8 mouse cellular contexts compared by ENCODE assay signal in the genomic region with DNA sequence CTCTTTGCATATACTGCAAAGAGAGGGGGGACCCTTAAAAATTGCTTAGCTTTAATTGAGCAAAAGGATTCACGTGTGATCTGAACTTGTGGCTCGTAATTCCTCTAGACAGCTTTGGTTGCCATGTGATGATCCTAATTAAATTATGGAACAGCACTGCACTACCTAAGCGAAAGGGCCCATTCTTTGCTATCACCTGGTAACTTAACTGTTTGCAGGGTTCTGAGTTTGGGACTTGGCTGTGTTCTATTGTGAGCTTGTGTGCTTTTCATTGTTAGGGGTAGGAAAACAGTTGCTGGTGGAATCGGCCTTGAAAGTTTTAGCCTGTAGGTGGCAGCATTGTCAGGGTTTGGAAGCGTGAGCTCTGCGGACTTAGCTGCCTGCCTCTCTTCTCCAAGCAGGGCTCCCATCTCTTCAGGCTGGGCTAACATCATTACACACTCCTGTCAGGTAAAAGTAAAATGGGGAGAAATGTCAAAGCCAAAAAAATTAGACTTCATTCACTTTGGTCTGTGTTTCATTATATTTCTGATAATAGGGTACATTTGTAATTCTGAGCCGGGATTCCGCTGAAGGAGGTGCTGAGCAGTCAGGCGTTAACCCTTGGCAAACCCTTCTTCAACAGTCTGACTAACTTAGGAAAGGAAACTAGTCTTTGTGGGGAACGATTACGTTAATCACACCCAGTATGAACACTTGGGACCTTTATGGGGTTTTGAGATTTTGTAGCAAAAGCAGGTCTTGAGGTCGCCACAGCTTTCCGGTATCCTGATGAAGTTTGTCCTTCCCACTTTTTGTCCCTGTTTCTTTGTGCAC.
DNase-seq lines count a peak whose midpoint lies in the region; ATAC-seq and TF ChIP-seq lines count a peak whose summit lies in the region.

No protein-coding gene starts in this region.

- DNase-seq in MEL (ENCODE audit: low read depth, low spot score), result peak; percentile 57
- DNase-seq in c-Kit-positive CD71-positive TER-119-negative erythroid progenitor cells, embryonic 14.5 days (ENCODE audit: low read depth), result peak; percentile 6
- DNase-seq in layer of hippocampus, adult 2 months (ENCODE audit: low spot score in 2 of 2), result peak; percentile 76 to 90
- DNase-seq in lung, postnatal 0 days (ENCODE audit: low spot score), result peak; percentile 74
- DNase-seq in retina, postnatal 7 days (ENCODE audit: low read depth, low spot score), result peak; percentile 74

- no peaks in the 10 kb centered on the region for H3K79me2 ChIP-seq in MEL (ENCODE audit: control insufficient read depth, insufficient read depth, low read length, poor library complexity)

- H3K9ac ChIP-seq in MEL (ENCODE audit: control insufficient read depth, low read depth, low read length, poor library complexity, severe bottlenecking), result no peak overlapping the region
- H3K9ac ChIP-seq in forebrain, embryonic 12.5 days, result no peak overlapping the region
- no peak overlapping the region for H3K9ac ChIP-seq in lung, postnatal 0 days (replicated peaks; ENCODE audit: low read depth)

- TF ChIP-seq RAD21 in MEL (IDR thresholded peaks at IDR 0.05; ENCODE audit: low read depth, low read length), result peak; percentile 90

- TF ChIP-seq POLR2A in MEL (IDR thresholded peaks at IDR 0.05; ENCODE audit: control insufficient read depth in 1 of 2, insufficient read depth in 1 of 2, low read depth in 1 of 2, low read length in 2 of 2, poor library complexity in 1 of 2), result no peak

- peak; percentile 88 for ATAC-seq in forebrain, embryonic 12.5 days (ENCODE audit: low FRiP score)
- peak; percentile 77 to 83 for ATAC-seq in hematopoietic stem cell, adult 5-6 weeks (replicated peaks in 1 of 2; ENCODE audit: insufficient read depth in 1 of 2, low FRiP score in 2 of 2, low TSS enrichment in 1 of 2, low read depth in 1 of 2, poor library complexity in 2 of 2, severe bottlenecking in 2 of 2)
- ATAC-seq in lung, postnatal 0 days, result peak; percentile 60
- ATAC-seq in erythroid progenitor cell, adult 5-6 weeks (replicated peaks; ENCODE audit: low FRiP score, poor library complexity, severe bottlenecking), result no peak

- 29% methylated on average over 13 of the region's 13 CpGs for WGBS in forebrain, embryonic 12.5 days
- 38% methylated on average over 13 of the region's 13 CpGs for WGBS in lung, postnatal 0 days

- no peak overlapping the region for H3K4me2 ChIP-seq in forebrain, embryonic 12.5 days
- no peak overlapping the region for H3K4me2 ChIP-seq in lung, postnatal 0 days (replicated peaks; ENCODE audit: low read depth, low read length)

- H3K4me1 ChIP-seq in MEL (ENCODE audit: control insufficient read depth in 1 of 2, insufficient read depth in 2 of 2, low read length in 2 of 2), result no peaks in the 10 kb centered on the region
- no peaks in the 10 kb centered on the region for H3K4me1 ChIP-seq in forebrain, embryonic 12.5 days
- no peaks in the 10 kb centered on the region for H3K4me1 ChIP-seq in lung, postnatal 0 days (ENCODE audit: insufficient read depth, low read depth, low read length)

- H3K4me3 ChIP-seq in MEL (ENCODE audit: control insufficient read depth in 1 of 2, insufficient read depth in 1 of 2, low read depth in 2 of 2, low read length in 2 of 2), result no peak overlapping the region
- no peak overlapping the region for H3K4me3 ChIP-seq in forebrain, embryonic 12.5 days (replicated peaks)
- H3K4me3 ChIP-seq in layer of hippocampus, adult 2 months, result peak overlapping the region; percentile 40
- no peak overlapping the region for H3K4me3 ChIP-seq in lung, postnatal 0 days (ENCODE audit: low read depth, low read length)

- no peaks in the 10 kb centered on the region for H3K36me3 ChIP-seq in MEL (ENCODE audit: control insufficient read depth in 1 of 2, insufficient read depth in 2 of 2, low read length in 2 of 2)
- H3K36me3 ChIP-seq in forebrain, embryonic 12.5 days (replicated peaks), result no peaks in the 10 kb centered on the region
- no peaks in the 10 kb centered on the region for H3K36me3 ChIP-seq in lung, postnatal 0 days (ENCODE audit: insufficient read depth, low read length)

- no peaks in the 10 kb centered on the region for H3K27me3 ChIP-seq in MEL (ENCODE audit: control insufficient read depth in 1 of 2, insufficient read depth in 2 of 2, low read length in 2 of 2)
- no peaks in the 10 kb centered on the region; the same call in 1 of the 2 replicates for H3K27me3 ChIP-seq in forebrain, embryonic 12.5 days
- H3K27me3 ChIP-seq in lung, postnatal 0 days (replicated peaks; ENCODE audit: insufficient read depth, low read length), result no peaks in the 10 kb centered on the region

- H3K27ac ChIP-seq in MEL (ENCODE audit: control insufficient read depth, low read depth, low read length), result no peak overlapping the region
- no peak overlapping the region for H3K27ac ChIP-seq in forebrain, embryonic 12.5 days
- H3K27ac ChIP-seq in layer of hippocampus, adult 2 months, result no peak overlapping the region
- no peak overlapping the region for H3K27ac ChIP-seq in lung, postnatal 0 days (ENCODE audit: low read length)

- TF ChIP-seq EP300 in MEL (IDR thresholded peaks at IDR 0.05; ENCODE audit: low read depth in 1 of 2, low read length in 2 of 2), result no peak
- 0 out of 2 replicates have a peak, but pooled peaks have one; percentile 8 for TF ChIP-seq EP300 in lung, postnatal 0 days (IDR thresholded peaks at IDR 0.05)

- no peaks in the 10 kb centered on the region for H3K9me3 ChIP-seq in MEL (replicated peaks; ENCODE audit: insufficient read depth, low read length)
- H3K9me3 ChIP-seq in forebrain, embryonic 12.5 days, result no peaks in the 10 kb centered on the region
- no peaks in the 10 kb centered on the region for H3K9me3 ChIP-seq in lung, postnatal 0 days (ENCODE audit: low read length)

- TF ChIP-seq CTCF in MEL (IDR thresholded peaks at IDR 0.05 in 2 of 3, conservative IDR thresholded peaks at IDR 0.05 in 1 of 3; ENCODE audit: control insufficient read depth in 1 of 3, insufficient read depth in 1 of 3, low read depth in 2 of 3, low read length in 3 of 3, poor library complexity in 1 of 3, severe bottlenecking in 1 of 3), result peak; percentile 63 to 83 (median 80)
- TF ChIP-seq CTCF in layer of hippocampus, adult 2 months (conservative IDR thresholded peaks at IDR 0.05), result peak; percentile 97
- TF ChIP-seq CTCF in lung, postnatal 0 days (IDR thresholded peaks at IDR 0.05), result peak; percentile 88

TF ChIP-seq in MEL, 35 proteins besides CTCF, POLR2A, EP300 and RAD21:
- TF ChIP-seq ZC3H11A (IDR thresholded peaks at IDR 0.05; ENCODE audit: low read depth, low read length), result peak; percentile 89
- TF ChIP-seq UBTF (IDR thresholded peaks at IDR 0.05; ENCODE audit: borderline replicate concordance, insufficient read depth, low read depth, low read length), result no peak
- TF ChIP-seq SMC3 (IDR thresholded peaks at IDR 0.05; ENCODE audit: low read depth, low read length), result peak; percentile 90

Comparison
In these comparisons a context has a peak if more than half of its experiments do, and no peak if none do; other contexts are left out.
1. DNase-seq: peak in every context shown above with its lines; median percentile 83 in layer of hippocampus, adult 2 months; 74 in lung, postnatal 0 days; 74 in retina, postnatal 7 days; 57 in MEL; 6 in c-Kit-positive CD71-positive TER-119-negative erythroid progenitor cells, embryonic 14.5 days.